Mouse (Mus musculus): ENCODE results near the gene Kif4.

DNA sequence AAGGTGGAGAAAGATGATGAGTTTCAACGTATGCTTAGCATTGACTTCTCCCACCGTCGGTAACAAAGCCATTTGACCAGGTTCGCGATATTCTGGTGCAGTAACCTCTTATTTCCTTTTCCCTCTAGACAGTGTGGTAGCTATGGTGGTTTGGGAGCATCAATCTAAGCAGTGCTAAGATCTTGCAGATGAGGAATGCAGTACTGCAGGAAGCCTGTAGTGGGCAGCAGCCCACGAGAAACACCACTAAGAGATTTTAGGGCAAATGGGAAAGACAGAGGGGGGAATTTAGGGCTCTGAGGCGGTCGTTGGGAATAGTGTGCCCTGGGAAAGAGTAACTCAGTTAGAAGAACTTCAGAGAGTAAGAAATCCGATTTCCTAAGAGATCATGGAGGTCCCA is 151.0 kb downstream of the Kif4 start:
- peak; percentile 57; the same call in 1 of the 2 replicates for TF ChIP-seq CTCF (IDR thresholded peaks at IDR 0.05; ENCODE audit: low read depth, low read length)
- TF ChIP-seq POLR2A (IDR thresholded peaks at IDR 0.05; ENCODE audit: extremely low read depth, insufficient read depth, low read length) = no peak
